Mouse (Mus musculus): Measurements from ENCODE around the gene Zdhhc14.

- TF ChIP-seq USF1 (IDR thresholded peaks at IDR 0.05; ENCODE audit: low read depth) (no peak), CTCF (IDR thresholded peaks at IDR 0.05; ENCODE audit: control insufficient read depth, insufficient read depth, insufficient read length) (no peak), MAX (IDR thresholded peaks at IDR 0.05) (no peak)
These were observed 28.4 kb upstream of the Zdhhc14 start for GRCm38 (mm10) chr17:5463912-5464311.

Measured in C2C12 (cell line).